Mouse (Mus musculus) spleen, adult 2 months (tissue): Measurements from ENCODE around the gene Cdh13.

ENCODE experiments used
- CTCF ChIP-seq: fragments of 200-500 bp; IDR thresholded peaks from 2 replicates; pipeline ENCODE4 v1.5.1; 2011; ENCODE audit warnings: mild to moderate bottlenecking, inconsistent platforms; ENCODE audit not compliant: insufficient read depth, insufficient read length, insufficient replicate concordance; ENCODE audit errors: extremely low read depth
- POLR2A ChIP-seq: fragments of 200-500 bp; IDR thresholded peaks from 2 replicates; pipeline ENCODE4 v1.6.1; 2011; ENCODE audit warnings: low read depth, low read length, inconsistent platforms

DNA sequence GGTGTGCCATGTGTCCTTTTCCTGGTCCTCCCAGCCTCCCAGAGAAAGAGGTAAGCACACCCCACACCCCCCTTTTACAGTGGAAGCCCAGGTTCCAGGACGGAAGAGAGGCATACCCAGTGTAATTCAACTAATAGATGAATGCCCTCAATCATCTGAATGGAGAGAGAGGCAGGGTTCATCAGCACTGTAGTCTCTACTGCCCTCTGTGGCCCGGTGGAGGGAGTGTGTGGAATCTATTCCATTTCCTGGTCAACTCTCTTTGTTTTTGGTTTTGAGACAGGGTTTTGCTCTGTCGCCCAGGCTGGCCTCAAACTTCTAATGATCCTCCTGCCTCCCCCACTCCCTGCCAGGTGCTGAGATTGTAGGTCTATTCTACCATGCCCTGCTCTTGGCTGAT lies 159.8 kb downstream of the Cdh13 start:
- TF ChIP-seq CTCF (no peak), POLR2A (no peak)
